Mouse (Mus musculus): ENCODE measurements at regions not wholly inside any gene's neighbourhood (a gene's known extent, or its start where the extent isn't known, plus 50 kb on each side); places are given as distances from the start of the nearest gene placed in this dataset.
"Not testable (repeated sequence)": the region's sequence is repeated elsewhere in the genome, so short reads cannot be mapped to it uniquely, and the experiment has no call there.

DNA sequence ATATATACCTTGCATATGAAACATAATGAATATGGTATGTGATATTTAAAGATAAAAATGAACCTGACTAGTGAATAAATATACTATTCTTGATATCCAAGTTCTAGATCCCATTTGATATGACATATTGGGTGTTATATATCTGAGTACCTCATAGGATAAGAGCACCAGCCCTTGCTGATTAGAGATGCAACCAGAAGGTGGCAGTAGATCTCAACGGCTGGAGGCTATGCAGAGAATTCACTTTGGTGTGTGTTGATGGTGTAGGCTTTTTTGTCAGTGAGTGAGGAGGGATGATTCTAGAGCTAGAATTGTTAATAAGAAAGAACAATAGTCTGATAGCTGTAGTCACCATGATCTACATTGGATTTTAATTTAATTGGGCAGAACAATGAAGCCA lies 729.2 kb upstream of the Olfr1507 start:
- not testable (repeated sequence) for TF ChIP-seq ZC3H11A (IDR thresholded peaks at IDR 0.05; ENCODE audit: borderline replicate concordance, low read depth, low read length); CHD2 (IDR thresholded peaks at IDR 0.05; ENCODE audit: low read depth, low read length); HCFC1 (IDR thresholded peaks at IDR 0.05; ENCODE audit: borderline replicate concordance, insufficient read depth, low read length); ZNF384 (IDR thresholded peaks at IDR 0.05; ENCODE audit: low read depth, low read length)

Measured in ES-E14 (cell line).